Mouse (Mus musculus) telencephalon, adult 2 months (tissue): ENCODE results near the gene Icam2.
"Not testable (repeated sequence)": the region's sequence is repeated elsewhere in the genome, so short reads cannot be mapped to it uniquely, and the experiment has no call there.

Experiments used
- DNase-seq: peaks from one replicate; pipeline ENCODE4 v3.0.0-alpha.2; 2011; ENCODE audit warnings: low read depth, low spot score

The Icam2 gene

DNA sequence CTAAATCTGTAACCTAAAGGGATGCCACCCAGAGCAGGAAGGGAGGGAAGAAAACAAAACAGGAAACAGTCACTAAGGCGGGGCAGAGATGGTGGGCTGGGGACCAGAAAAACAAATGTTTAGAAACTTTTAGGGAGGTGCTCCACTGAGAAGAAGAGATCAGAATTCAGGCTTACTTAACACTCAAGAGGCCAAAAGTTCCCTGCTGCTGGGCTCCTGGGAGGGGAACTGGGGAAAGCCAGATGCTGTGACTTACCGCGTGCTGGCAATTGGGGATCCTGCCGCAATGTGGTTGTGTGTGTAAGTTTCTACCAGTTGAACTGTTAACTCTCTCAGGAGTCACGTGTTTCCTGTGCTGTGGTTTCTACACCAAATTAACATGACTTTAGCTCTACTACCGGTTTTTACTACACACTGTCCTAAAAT is at the start of gene Icam2:
Icam2 (minus strand) TSS at position 285 of the 426 bp plus-strand sequence.
- no peak for DNase-seq

DNA sequence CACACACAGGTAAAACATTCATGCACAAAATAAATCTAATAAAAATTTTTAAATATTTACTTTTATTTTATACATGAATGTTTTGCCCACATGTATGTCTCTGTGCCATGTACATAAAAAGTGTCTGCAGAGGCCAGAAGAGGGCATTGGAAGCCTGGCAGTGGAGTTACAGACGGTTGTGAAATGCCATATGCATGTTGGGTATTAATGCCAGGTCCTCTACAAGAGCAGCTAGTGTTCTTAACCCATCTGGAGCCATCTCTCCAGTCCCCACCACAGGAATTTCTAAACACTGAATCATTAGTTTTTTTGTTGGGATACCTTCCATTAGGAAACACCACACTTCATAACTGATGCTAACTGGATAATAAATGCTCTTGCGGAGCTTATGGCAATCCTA is 49.7 kb upstream of the Icam2 start:
- DNase-seq: no peak

- DNase-seq: no peak
Observed at GRCm38 (mm10) chr11:106437039-106437438, 49.2 kb upstream of the Icam2 start.

DNA sequence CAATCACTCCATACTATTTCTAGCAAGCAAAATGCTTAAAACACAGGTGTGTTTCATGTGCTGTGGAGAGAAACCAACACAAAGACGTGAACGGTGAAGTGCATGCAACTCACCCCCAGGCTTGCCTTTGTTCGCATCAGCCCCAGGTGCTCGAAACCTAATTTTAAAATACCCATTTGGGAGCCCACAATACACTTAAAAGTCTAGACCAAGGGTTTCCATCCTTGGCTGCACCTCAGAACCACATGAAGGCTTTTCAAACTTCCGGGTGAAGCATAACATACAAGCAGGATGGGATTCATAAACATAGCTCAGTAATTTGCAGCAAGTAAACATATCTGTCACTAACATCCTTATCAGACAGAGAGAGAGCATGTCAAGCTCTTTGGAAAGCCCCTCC is 42.5 kb upstream of the Icam2 start:
- DNase-seq: no peak

DNA sequence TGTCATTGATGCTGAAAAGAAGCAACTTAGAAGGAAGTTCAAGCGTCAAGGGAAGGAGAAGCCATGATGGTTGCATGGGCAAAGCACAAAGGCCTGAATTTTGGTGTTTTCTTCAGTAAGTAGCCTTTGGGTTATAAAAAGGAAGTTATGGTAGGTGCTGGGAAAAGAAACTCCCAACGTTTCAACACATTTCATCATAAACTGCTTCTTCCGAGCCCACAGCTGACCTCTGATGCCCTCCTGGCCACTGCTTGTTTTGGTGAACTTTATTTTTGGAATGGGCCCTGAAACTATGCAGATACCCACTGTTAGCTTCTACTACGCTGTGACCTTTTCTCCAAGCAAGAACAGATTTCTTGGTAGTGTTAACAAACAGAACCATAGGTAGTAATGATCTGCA is 41.8 kb upstream of the Icam2 start:
- DNase-seq: no peak

DNA sequence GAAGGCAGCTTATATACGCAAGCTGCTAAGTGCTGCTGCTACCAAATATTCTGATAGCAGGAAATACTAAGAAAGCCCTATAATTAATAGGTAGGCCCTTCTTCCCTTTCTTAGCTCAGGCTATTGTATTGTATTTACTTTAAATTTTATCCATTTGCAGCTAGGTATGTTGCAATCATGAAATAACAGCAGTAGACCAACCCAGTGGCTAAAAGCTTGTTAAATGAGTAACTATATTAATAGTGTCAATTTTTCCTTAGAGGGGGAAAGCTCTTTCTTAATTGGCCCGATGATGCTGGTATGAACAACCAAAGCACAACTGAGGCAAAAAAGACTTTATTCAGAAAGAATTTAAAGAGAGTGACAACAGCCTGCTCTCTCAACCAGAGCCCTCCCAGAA is 40.7 kb upstream of the Icam2 start:
- DNase-seq: no peak

DNA sequence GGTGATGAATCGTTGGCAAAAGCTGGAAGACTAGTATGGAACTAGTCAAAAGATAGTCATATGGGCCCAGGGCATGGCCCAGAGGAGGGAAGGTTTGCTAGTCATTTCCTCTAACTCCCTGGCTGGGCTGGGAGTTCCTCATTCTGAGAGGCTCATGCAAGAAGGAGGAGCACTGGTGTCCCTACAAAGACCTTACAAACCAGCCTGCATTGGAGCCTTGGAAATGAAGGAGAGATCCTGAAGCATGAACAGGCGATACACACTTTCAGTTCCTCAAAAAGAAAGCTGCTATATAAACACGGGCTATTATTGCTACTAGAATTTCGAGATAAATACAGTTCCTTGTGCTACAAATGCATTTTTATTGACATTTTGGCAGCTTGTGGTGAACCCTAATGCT is 40.2 kb upstream of the Icam2 start:
- DNase-seq: no peak

DNA sequence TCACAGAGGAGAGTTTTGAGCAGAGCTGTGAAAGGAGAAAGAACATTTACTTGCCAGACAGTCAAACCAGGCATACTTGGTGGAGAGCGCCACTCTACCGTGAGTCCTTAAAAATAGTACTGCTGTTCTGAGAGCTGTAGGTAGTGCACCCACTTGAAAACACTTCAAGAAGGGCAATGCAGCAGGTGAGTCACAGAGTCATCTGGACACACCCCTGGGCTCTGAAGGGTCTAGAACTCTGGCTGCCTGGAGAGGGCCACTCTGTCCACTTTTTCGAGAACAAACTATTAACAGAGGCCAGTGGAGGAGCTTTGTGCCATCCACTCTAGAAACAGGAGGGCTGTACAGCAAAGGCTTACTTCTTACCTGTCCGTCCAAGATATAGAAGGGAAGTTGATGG is 38.6 kb upstream of the Icam2 start:
- DNase-seq: no peak

DNA sequence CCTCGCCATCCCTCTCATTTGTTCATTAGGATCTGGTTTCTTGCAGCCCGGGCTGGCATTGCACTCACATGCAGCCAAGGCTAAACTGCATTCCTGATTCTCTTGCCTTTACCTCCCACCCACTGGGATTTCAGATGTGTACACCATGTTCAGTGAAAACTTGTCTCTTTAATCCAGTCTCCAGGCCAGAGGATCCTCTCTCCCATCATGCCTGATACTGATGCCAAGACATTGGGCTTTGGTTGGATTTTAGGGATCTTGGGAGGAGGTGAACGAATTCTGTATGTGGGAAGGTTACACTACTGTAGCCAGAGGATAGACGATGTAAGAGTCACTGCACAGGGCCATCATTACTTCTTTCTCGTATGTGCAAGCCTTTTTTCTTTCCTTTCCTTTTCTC is 37.3 kb upstream of the Icam2 start:
- no peak for DNase-seq

- DNase-seq: no peak
Observed at GRCm38 (mm10) chr11:106419262-106420102, 31.6 kb upstream of the Icam2 start.

GRCm38 (mm10) chr11:106418622-106419196 is 30.8 kb upstream of the Icam2 start:
- DNase-seq: peak; percentile 83

- DNase-seq: no peak
Observed at GRCm38 (mm10) chr11:106417860-106418259, 30.0 kb upstream of the Icam2 start.

- DNase-seq: no peak
Observed at GRCm38 (mm10) chr11:106416331-106416730, 28.5 kb upstream of the Icam2 start.

DNA sequence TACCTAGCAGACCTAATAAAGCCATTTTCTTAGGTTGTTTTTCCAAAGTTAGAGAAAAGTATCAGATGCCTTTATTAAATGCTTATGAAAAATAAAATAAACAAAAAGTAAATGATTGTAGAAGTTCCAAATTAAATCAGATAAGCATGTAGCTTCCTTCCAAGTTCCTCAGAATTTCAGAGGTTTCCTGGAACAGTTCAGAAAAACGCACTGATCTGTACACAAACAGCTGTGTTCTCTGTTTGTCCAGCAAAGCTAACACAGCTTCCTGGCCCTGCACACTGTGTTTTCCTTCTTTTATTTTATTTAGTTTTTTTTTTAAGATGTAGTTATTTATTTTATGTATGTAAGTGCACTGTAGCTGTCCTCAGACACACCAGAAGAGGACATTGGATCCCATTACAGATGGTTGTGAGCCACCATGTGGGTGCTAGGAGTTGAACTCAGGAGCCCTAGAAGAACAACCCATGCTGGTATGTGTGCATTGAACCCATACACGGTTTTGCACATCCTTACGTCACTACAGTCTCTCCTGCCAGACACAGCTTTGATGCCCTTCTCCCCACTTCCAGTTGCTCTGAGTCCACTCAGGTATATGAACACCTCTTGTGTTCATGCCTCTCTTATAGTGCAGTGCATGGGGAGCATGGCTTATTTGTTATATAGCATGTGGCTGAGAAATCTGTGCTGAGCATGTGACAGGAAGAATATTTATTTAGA is 24.9 kb upstream of the Icam2 start:
- DNase-seq: no peak

GRCm38 (mm10) chr11:106411157-106411556 is 23.3 kb upstream of the Icam2 start:
- no peak for DNase-seq

GRCm38 (mm10) chr11:106410507-106410906 is 22.6 kb upstream of the Icam2 start:
- DNase-seq: no peak

- no peak for DNase-seq
Observed at GRCm38 (mm10) chr11:106410011-106410410, 22.1 kb upstream of the Icam2 start.

DNA sequence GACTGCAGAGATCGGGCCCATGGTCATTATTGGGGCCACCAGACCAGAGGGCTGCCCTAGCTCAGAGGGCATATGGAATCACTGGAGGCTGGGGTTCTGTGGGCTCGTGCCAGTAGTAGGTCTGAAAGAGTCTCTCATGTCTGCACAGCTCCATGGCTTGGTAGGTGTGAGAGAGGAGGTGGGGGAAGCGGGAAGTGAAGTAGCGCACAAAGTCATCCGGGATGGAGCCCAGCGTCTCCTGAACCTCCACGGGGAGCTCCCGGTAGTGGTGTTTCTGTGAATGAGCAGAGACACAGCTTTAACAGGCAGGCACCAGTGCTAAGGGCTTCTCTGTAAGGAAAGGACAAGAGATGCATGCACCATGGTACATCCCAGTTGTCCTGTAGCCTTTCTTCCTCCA is 10.6 kb upstream of the Icam2 start:
- DNase-seq: no peak

DNA sequence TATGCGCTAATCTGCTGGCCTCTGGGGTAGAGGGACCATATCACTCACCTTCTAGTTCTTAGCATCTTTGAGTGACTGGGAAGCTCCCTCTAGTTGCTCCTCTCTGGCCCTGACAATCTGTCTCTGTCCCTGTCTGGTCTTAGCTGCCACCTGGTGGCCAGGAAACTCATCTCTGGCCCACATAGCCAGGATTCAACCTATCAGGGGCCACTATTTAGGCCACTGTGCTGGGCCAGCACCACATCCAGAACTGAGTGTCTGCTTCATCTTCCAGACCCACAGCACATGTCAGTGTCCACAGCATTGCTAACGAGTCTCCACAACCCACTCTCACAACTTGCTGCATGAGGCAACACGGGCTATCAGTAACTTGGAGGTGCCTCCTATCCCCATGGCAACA is 9.8 kb upstream of the Icam2 start:
- DNase-seq: no peak

DNA sequence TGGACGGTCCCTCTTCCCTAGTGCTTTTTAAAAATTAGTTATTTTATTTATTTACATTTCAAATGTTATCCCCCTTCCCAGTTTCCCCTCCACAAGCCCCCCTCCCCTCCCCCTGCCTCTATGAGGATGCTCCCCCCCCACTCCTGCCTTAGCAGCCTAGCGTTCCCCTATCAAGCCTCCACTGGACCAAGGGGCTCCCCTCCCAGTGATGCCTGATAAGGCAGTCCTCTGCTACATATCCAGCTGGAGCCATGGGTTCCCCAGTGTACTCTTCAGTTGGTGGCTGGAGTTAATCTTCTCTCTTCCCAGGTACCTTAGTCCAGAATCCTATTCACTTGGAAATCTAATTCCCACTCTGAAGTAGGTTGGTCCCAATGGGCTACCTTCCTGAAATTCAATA is 6.2 kb upstream of the Icam2 start:
- not testable (repeated sequence) for DNase-seq

DNA sequence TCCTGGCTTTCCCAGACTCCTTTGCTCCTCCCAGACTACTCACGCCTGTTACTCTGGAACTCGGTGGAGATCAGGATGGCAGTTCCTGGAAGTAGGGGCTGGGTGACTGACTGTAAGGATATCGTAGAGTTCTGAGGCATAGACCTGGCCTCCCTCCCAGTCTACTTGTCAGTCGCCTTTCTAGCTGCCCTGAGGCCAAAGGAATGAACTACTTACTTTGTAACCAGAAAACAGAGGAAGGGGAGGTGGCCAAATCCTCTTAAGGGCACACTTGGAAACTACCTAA is 5.4 kb upstream of the Icam2 start:
- no peak for DNase-seq

DNA sequence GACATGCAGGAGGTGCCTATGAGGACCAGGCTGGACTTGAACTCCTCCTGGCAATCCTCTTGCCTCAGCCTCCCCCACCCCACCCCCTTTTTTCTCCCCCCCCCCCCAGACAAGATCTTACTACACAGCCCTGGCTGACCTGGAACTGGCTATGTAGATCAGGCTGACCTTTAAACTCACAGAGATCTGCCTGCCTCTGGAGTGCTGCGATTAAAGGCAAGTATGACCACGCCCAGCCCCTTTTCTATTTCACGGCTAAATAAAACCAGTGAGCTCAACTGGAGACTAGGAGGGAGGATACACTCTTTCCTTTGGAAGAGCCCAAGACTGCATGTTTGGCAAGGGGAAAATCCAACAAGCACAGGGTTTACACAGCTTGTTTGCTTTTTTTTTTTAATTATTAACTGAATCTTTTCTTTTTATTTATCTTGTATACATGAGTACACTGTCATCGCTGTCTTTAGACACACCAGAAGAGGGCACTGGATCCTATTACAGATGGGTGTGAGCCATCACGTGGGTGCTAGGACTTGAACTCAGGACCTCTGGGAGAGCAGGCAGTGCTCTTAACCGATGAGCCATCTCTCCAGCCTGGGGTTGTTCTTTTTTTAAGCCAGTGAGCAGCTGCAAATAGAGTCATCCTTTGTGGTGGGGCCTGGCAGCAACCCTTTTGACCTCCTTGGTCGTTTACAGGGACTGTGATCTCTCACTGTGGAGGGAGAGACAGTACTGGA is 4.9 kb upstream of the Icam2 start:
- no peak for DNase-seq
